Mouse (Mus musculus): ENCODE data around the gene Cacna1d. TPM values are rescaled to one million over a fixed set of nuclear protein-coding genes. Genes with fewer than 3 reads are reported as not detected.

The Cacna1d gene
- polyA plus RNA-seq, 1 experiment from 2014 or later = 1.2 TPM

DNA sequence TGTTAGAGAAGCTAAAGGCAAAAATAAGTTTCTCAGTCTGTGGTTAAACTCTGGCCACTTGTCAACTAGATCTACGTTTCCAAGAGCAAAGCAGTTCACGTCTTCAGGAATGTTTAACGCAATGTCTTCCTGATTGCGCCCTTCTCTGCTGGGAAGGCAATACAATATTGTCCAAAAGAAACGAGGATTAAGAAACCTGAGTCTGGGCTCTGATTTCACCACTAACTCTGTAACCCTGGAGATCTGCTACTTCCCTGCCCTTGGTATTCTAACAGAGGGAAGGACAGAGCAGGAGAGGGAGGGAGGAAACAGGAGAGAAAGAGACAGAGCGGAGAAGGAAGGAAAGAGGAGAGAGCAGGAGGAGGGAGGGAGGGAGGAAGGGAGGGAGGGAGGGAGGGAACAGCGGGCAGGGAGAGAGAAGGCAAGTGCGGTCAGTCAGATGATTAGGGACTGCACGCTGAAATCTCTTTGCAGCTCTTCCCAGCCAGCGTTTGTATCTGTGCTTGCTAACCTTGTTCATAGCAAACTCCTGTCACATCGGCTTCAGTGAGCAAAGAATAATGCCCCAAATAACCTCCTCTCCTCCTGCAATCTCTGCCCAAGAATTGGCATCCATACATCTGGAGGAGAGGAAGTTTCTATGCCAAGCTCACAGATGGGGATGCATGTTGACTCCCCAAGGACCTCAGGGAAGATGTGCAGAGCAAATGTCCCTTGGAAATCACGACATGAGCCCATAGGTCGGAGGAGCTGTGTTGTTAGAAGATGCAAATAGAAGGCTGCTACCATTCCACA lies 35.3 kb downstream of the Cacna1d start:
- 32% methylated on average over 13 of the region's 13 CpGs for WGBS
- peaks cover 19% of the 10 kb centered on the region; the same call in 1 of the 2 replicates for H3K27me3 ChIP-seq (ENCODE audit: insufficient read depth, poor library complexity, severe bottlenecking)
- no peaks in the 10 kb centered on the region for H3K9me3 ChIP-seq
- H3K4me3 ChIP-seq = no peak overlapping the region
- no peak for DNase-seq (ENCODE audit: low spot score)
- no peak overlapping the region for H3K27ac ChIP-seq
- peaks cover 11% of the 10 kb centered on the region; the same call in 1 of the 2 replicates for H3K4me1 ChIP-seq (replicated peaks)
- no peaks in the 10 kb centered on the region for H3K36me3 ChIP-seq

DNA sequence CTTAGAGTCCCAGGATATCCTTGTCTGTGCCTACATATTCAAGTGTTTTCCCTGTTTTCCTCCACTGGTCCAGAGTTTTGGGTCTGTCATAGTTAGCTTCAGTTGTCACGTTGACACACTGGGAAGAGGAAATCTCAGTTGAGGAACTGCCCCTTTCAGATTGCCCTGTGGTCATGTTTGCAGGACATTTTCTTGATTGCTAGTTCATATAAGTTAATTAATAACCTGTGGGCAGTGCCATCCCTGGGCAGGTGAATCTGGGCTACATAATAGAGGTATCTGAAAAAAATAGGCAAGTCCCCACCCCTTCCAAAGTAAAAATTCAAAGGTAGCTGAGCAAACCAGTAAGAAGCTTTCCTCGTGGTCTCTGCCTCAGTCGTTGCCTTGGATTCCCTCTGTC lies 51.3 kb downstream of the Cacna1d start:
- no peaks in the 10 kb centered on the region for H3K36me3 ChIP-seq
- no peak overlapping the region for H3K27ac ChIP-seq
- no peak for DNase-seq (ENCODE audit: low spot score)
- 81% methylated on average over 3 of the region's 3 CpGs for WGBS
- no peaks in the 10 kb centered on the region for H3K27me3 ChIP-seq (ENCODE audit: insufficient read depth, poor library complexity, severe bottlenecking)
- no peaks in the 10 kb centered on the region; the same call in 1 of the 2 replicates for H3K9me3 ChIP-seq
- no peak overlapping the region for H3K4me3 ChIP-seq
- no peaks in the 10 kb centered on the region for H3K4me1 ChIP-seq (replicated peaks)

DNA sequence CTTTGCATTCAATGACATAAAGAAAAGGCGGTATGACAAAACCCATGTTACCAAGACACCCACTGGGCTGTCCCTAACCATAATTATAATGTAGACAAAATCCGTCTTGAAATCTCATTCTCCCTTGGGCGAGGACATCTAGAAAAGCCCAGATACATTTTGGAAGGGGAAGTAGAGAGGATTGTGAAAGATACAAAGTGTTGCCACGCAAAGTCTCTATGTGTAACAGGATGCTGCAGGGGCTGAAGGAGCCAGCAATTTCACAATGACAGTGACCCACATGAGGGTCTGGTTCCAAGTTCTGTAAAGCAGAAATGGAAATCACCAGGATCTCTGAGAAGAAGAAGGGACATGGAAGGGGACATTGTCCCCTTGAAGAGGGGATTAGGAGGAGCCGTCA lies 55.9 kb downstream of the Cacna1d start:
- peaks cover 5% of the 10 kb centered on the region for H3K4me1 ChIP-seq (replicated peaks)
- no peaks in the 10 kb centered on the region; the same call in 1 of the 2 replicates for H3K9me3 ChIP-seq
- DNase-seq (ENCODE audit: low spot score) = no peak
- H3K27me3 ChIP-seq (ENCODE audit: insufficient read depth, poor library complexity, severe bottlenecking) = no peaks in the 10 kb centered on the region
- no peak overlapping the region for H3K4me3 ChIP-seq
- no peaks in the 10 kb centered on the region for H3K36me3 ChIP-seq
- no peak overlapping the region for H3K27ac ChIP-seq
- WGBS = 89% methylated on average over 5 of the region's 5 CpGs

DNA sequence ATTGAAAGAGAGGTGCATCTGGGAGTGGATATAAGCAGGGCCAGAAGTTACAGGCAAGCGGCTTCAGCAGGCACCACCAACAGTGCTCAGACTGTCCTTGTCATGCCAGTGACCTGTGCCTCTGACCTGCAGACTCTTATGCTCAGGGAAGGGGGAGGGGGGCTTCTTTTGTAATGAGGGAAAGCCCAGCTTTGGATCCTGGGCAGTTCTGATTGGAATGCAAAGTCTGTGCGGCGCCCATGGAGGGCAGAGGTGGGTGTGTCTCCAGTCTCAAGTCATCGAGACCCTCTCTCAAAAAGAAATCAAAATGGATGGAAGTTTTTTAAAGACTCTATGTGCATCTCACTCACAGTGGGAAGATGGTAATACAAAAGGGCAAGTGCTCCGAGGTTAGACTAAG lies 60.8 kb downstream of the Cacna1d start:
- no peaks in the 10 kb centered on the region for H3K27me3 ChIP-seq (ENCODE audit: insufficient read depth, poor library complexity, severe bottlenecking)
- no peak overlapping the region for H3K27ac ChIP-seq
- no peaks in the 10 kb centered on the region for H3K36me3 ChIP-seq
- H3K9me3 ChIP-seq = no peaks in the 10 kb centered on the region
- WGBS = 43% methylated on average over 5 of the region's 5 CpGs
- H3K4me1 ChIP-seq (replicated peaks) = peaks cover 26% of the 10 kb centered on the region
- H3K4me3 ChIP-seq = no peak overlapping the region
- no peak for DNase-seq (ENCODE audit: low spot score)

DNA sequence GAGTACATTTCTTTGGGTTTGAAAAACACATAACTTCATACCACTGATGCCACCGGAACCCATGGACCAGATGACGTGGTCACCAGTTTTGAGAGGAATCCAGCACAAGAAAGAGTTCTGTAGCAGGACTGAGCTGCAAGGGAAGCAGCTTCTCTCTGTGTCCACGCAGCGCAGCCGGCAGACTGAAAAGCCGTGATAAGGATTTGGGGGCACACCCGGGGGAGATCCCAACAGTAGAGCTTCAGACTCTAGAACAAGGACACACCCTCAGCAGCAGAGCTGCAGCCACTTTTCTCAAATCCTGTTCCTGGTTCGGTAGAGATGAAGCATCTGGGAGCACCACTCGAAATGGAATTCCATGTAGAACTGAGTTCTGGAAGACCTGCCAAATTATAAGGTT lies 61.2 kb downstream of the Cacna1d start:
- WGBS = 88% methylated on average over 9 of the region's 9 CpGs
- no peak overlapping the region for H3K27ac ChIP-seq
- no peaks in the 10 kb centered on the region for H3K27me3 ChIP-seq (ENCODE audit: insufficient read depth, poor library complexity, severe bottlenecking)
- H3K4me3 ChIP-seq = no peak overlapping the region
- DNase-seq (ENCODE audit: low spot score) = no peak
- H3K4me1 ChIP-seq (replicated peaks) = peaks cover 28% of the 10 kb centered on the region
- no peaks in the 10 kb centered on the region for H3K36me3 ChIP-seq
- no peaks in the 10 kb centered on the region for H3K9me3 ChIP-seq

DNA sequence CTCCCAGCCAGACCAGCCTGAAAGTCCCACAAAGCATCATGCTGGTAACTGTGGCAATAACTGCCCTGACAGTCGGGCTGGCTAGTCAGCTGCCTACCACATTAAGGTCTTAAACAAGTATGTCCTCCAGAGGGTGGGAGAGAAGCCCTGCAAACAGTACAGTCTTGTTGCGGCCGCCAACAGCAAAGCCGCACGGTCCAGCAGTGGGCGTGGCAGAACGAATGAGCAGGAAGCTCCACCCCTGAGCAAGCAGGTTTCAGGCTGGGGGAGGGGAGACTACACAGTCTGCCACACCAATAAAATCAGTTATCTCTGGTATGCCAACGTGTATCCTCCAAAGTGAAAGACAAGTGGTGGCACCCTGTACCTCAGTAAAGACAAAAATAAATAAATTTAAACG lies 61.6 kb downstream of the Cacna1d start:
- DNase-seq (ENCODE audit: low spot score) = no peak
- WGBS = 72% methylated on average over 9 of the region's 9 CpGs
- no peak overlapping the region for H3K4me3 ChIP-seq
- peaks cover 28% of the 10 kb centered on the region for H3K4me1 ChIP-seq (replicated peaks)
- no peak overlapping the region for H3K27ac ChIP-seq
- no peaks in the 10 kb centered on the region for H3K9me3 ChIP-seq
- no peaks in the 10 kb centered on the region for H3K36me3 ChIP-seq
- no peaks in the 10 kb centered on the region for H3K27me3 ChIP-seq (ENCODE audit: insufficient read depth, poor library complexity, severe bottlenecking)

DNA sequence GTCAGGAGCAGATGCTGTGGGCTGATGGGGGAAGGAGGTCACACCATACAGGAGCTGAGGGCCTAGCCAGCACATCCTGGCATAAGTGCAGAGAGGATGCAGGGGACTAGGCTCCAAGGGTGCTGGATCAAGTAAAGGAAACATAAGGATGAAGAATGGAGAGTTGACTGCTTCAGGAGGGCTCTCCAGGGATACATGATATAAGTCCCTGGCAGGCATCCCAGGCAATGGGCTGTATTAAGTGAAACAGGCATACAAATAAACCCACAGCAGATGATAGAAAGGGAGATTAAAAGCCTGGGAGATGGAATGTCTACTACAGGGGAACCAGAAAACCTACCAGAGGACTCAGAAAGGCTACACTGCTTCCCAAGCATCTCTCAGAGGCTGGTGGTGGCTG lies 62.5 kb downstream of the Cacna1d start:
- no peaks in the 10 kb centered on the region for H3K36me3 ChIP-seq
- H3K9me3 ChIP-seq = no peaks in the 10 kb centered on the region
- H3K27ac ChIP-seq = no peak overlapping the region
- no peaks in the 10 kb centered on the region for H3K27me3 ChIP-seq (ENCODE audit: insufficient read depth, poor library complexity, severe bottlenecking)
- no peak overlapping the region for H3K4me3 ChIP-seq
- H3K4me1 ChIP-seq (replicated peaks) = peaks cover 28% of the 10 kb centered on the region
- DNase-seq (ENCODE audit: low spot score) = no peak

DNA sequence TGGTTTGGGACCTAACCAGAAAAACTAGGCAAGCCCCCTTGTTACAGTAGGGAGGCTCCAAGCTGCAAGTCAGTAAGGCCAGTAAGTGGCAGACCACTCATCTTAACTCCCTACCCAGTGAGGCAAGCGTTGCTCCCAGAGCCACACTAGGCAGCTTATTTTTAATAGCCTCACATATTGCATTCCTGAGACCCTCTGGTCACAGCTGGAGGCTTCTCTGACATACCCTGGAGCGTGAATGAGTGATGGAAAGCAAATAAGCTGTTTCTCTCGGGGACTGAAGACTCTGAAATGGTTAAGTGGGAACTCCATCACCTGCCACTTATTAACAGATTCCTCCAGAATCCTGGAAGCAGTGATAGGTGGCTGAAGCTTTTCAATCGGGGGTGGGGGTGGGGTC lies 65.4 kb downstream of the Cacna1d start:
- DNase-seq (ENCODE audit: low spot score) = no peak

DNA sequence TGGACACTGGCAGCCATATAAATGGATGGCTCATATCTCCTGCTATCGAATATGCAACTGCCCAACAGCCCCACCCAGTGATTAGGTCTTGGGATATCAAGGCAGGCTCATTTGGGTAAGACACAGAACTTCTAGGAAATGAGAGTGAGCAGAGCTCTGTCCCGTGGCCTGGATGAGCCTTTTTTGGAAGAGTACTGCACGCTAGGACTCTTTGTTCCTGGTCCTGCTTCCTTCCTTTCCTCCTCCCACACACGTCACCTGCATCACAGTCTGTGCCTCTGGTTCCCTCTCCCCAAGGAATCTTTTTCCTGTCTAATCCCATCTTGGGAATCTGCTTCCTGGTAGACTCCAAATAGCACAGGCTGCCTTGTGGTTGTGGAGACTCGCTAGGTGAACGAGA lies 66.1 kb downstream of the Cacna1d start:
- no peak for DNase-seq (ENCODE audit: low spot score)
- WGBS = 78% methylated on average over 6 of the region's 6 CpGs
- Histone ChIP-seq H3K27ac (no peak overlapping the region), H3K4me3 (no peak overlapping the region), H3K9me3 (no peaks in the 10 kb centered on the region), H3K27me3 (ENCODE audit: insufficient read depth, poor library complexity, severe bottlenecking) (no peaks in the 10 kb centered on the region), H3K4me1 (replicated peaks) (peaks cover 22% of the 10 kb centered on the region), H3K36me3 (no peaks in the 10 kb centered on the region)

More for the DNA sequence above, 65.4 kb downstream of the Cacna1d start:
- Histone ChIP-seq H3K27ac (no peak overlapping the region), H3K4me3 (no peak overlapping the region), H3K36me3 (no peaks in the 10 kb centered on the region), H3K9me3 (no peaks in the 10 kb centered on the region), H3K4me1 (replicated peaks) (peaks cover 28% of the 10 kb centered on the region), H3K27me3 (ENCODE audit: insufficient read depth, poor library complexity, severe bottlenecking) (no peaks in the 10 kb centered on the region)
- 41% methylated on average over 4 of the region's 4 CpGs for WGBS

DNA sequence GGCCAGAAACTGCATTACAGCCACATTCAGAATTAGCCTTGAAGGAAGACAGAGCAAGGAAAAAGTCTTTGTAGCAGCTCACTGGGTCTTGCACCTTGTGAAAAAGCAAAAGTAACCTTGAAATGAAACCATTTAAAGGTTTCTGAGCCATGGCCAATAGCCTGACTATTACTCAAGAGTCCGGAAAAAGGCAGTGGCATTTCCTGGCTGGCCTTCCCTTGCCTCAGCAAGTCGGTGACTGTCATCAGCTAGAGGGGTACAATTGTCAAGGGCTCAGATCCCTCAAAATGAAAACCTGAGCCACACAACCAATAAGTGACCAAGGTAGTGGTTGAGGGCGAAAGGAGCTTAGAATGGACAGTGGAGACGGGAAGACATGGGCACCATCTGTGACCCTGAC lies 66.6 kb downstream of the Cacna1d start:
- no peak for DNase-seq (ENCODE audit: low spot score)
- Histone ChIP-seq H3K36me3 (no peaks in the 10 kb centered on the region), H3K4me1 (replicated peaks) (peaks cover 16% of the 10 kb centered on the region; the same call in 1 of the 2 replicates), H3K27ac (no peak overlapping the region), H3K27me3 (ENCODE audit: insufficient read depth, poor library complexity, severe bottlenecking) (no peaks in the 10 kb centered on the region), H3K9me3 (no peaks in the 10 kb centered on the region), H3K4me3 (no peak overlapping the region)
- WGBS = 90% methylated on average over 4 of the region's 4 CpGs

DNA sequence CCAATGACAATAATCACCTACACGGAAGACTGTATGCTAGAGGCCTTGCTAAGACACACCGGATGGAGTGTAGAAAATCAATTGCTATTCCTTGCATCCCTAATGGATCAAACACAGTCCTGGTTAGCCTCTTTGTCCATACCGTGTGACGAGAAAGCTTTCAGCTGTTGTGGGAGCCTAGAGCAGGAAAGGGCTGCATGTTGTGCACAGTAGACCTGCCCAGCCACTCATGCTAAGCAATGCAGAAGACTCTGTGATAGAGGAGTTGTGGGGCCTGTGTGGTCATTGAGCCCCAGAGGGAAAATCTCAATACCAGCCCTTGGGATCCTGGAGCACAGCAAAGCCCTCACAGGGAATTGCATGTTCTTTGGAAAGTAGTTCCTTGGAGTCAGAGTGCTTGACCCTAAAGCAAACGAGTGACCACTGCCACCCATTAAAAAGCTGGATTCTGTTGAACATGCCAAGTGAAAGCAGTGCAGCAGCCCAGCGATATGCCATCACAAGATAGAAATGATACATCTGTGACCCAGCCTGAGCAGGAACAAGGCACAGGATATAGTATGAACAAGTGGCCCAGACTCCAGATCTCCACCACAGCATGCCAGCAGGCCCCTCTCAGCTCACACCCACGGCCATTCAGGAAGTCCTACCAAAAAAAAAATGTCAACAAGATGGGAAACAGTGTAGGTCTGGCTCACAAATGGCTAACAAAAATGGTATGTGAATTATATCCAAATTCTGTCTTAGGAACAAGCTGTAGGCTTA lies 68.7 kb downstream of the Cacna1d start:
- Histone ChIP-seq H3K4me3 (no peak overlapping the region), H3K9me3 (no peaks in the 10 kb centered on the region), H3K4me1 (replicated peaks) (peaks cover 13% of the 10 kb centered on the region; the same call in 1 of the 2 replicates), H3K27me3 (ENCODE audit: insufficient read depth, poor library complexity, severe bottlenecking) (no peaks in the 10 kb centered on the region), H3K36me3 (no peaks in the 10 kb centered on the region), H3K27ac (no peak overlapping the region)
- no peak for DNase-seq (ENCODE audit: low spot score)
- 88% methylated on average over 7 of the region's 7 CpGs for WGBS

DNA sequence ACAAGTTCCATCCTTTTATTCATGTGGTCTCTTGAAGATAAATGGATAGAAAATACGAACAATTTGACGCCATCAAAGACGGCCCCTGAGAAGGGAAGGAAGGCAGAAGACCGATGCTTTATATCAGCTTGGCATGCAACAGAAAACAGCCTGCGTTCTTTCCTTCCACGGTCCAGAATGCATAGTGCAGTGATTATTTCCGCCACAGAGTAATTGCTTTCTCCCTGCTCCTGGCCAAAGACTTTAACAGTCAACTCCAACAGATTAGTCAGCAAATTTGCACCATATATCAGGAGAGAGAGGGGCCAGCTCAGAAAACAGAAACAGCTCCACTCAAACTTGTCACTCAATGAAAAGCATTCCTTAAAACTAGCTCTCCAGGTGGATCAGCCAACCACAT lies 71.8 kb downstream of the Cacna1d start:
- no peak for DNase-seq (ENCODE audit: low spot score)
- WGBS = 89% methylated on average over 7 of the region's 7 CpGs
- Histone ChIP-seq H3K9me3 (no peaks in the 10 kb centered on the region), H3K4me3 (no peak overlapping the region), H3K27me3 (ENCODE audit: insufficient read depth, poor library complexity, severe bottlenecking) (no peaks in the 10 kb centered on the region), H3K36me3 (no peaks in the 10 kb centered on the region), H3K27ac (no peak overlapping the region), H3K4me1 (replicated peaks) (no peaks in the 10 kb centered on the region)

DNA sequence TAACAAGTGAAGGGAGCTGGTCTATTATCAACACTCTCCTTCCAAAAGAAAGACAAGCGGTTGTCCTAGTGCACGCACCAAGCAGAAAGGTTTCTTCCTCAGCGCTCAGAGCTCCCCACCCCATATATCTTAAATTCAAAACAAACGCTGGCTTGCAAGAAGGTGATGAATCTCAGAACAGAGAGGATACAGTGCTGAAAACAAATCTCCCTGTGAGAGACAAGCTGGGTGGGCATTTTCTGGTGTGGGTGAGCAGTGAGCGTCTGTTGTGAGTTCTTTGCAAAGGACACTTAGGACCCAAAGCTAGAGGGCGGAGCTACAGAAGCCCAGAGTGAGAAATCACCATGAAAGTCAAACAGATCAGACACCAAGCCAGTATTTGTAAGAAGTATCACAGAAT lies 72.2 kb downstream of the Cacna1d start:
- Histone ChIP-seq H3K27ac (no peak overlapping the region), H3K4me1 (replicated peaks) (no peaks in the 10 kb centered on the region), H3K27me3 (ENCODE audit: insufficient read depth, poor library complexity, severe bottlenecking) (no peaks in the 10 kb centered on the region), H3K4me3 (no peak overlapping the region), H3K9me3 (no peaks in the 10 kb centered on the region), H3K36me3 (no peaks in the 10 kb centered on the region)
- WGBS = 79% methylated on average over 6 of the region's 6 CpGs
- DNase-seq (ENCODE audit: low spot score) = no peak
